Mouse (Mus musculus): ENCODE results near the gene Stk40.

DNA sequence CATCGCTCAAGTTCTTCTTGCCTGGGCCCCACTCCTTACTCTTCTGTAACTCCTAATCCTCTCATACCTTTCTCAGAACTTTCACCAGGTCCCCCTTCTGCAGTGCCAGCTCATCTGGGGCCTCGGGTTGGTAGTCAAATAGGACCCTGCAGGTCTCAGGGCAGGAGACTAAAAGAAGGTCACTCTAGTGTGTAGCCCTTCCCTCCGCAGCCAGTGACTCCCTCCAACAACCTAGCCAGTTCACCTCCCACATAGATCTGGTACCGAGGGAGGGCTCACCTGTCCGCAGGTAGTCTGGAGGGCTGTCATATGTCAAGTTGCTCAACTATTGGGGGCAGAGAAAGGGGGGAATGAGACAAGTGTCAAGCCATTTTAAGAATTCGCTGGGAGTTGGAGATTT, 57.7 kb downstream of the Stk40 start:
- TF ChIP-seq CTCF (IDR thresholded peaks at IDR 0.05; ENCODE audit: low read depth) = no peak
- TF ChIP-seq EP300 (IDR thresholded peaks at IDR 0.05; ENCODE audit: low read depth) = no peak

Data from heart, postnatal 0 days (tissue).